Mouse (Mus musculus): ENCODE measurements around the gene Kcng3. TPM values are rescaled to one million over a fixed set of nuclear protein-coding genes. Genes with fewer than 3 reads are reported as not detected.

Kcng3 gene
- polyA plus RNA-seq (2014; fragmentation: Illumina TruSeq; extraction: RNeasy Lipid Tissue Mini Kit (QIAGEN cat#74804); ENCODE audit: low read depth, low replicate concordance) = 0.40 TPM

GRCm38 (mm10) chr17:83631783-83632652 lies at the start of gene Kcng3:
Gene Kcng3, minus strand, starts transcription at chr17:83631895.

Other genes starting within 250 kb of the Kcng3 start
- 501 TPM for gene Cox7a2l, start 114.6 kb downstream of the Kcng3 start, polyA plus RNA-seq (2014; fragmentation: Illumina TruSeq; extraction: RNeasy Lipid Tissue Mini Kit (QIAGEN cat#74804); ENCODE audit: low read depth, low replicate concordance)
- gene Mta3, start 74.3 kb upstream of the Kcng3 start, polyA plus RNA-seq (2014; fragmentation: Illumina TruSeq; extraction: RNeasy Lipid Tissue Mini Kit (QIAGEN cat#74804); ENCODE audit: low read depth, low replicate concordance) = 49.5 TPM
- 5.5 TPM for gene Haao, start 216.1 kb upstream of the Kcng3 start, polyA plus RNA-seq (2014; fragmentation: Illumina TruSeq; extraction: RNeasy Lipid Tissue Mini Kit (QIAGEN cat#74804); ENCODE audit: low read depth, low replicate concordance)